Mouse (Mus musculus) ES-E14 (cell line): ENCODE measurements at regions not wholly inside any gene's neighbourhood (a gene's known extent, or its start where the extent isn't known, plus 50 kb on each side); places are given as distances from the start of the nearest gene placed in this dataset.

ENCODE experiments used
- HCFC1 ChIP-seq: IDR thresholded peaks from 2 replicates; pipeline ENCODE4 v1.6.1; 2012; ENCODE audit warnings: low read length, inconsistent platforms, borderline replicate concordance; ENCODE audit not compliant: insufficient read depth
- ZC3H11A ChIP-seq: IDR thresholded peaks from 2 replicates; pipeline ENCODE4 v1.6.1; 2012; ENCODE audit warnings: low read depth, mild to moderate bottlenecking, inconsistent platforms, low read length, borderline replicate concordance

- no peak for TF ChIP-seq HCFC1
- no peak for TF ChIP-seq ZC3H11A
These were observed 156.7 kb upstream of the Hs3st3a1 start for GRCm38 (mm10) chr11:64278259-64279003.
